Mouse (Mus musculus) neutrophil, adult 65 days (primary cell): Measurements from ENCODE around the gene Vmn2r95. TPM values are rescaled to one million over a fixed set of nuclear protein-coding genes. Genes with fewer than 3 reads are reported as not detected.

Source experiments
- total RNA-seq: library from RNA; stranded (reverse); gene quantifications from 2 replicates; pipeline ENCODE4 v1.2.4, GENCODE M21; 2023

Gene Vmn2r95
- total RNA-seq: not detected in 2 replicates

DNA sequence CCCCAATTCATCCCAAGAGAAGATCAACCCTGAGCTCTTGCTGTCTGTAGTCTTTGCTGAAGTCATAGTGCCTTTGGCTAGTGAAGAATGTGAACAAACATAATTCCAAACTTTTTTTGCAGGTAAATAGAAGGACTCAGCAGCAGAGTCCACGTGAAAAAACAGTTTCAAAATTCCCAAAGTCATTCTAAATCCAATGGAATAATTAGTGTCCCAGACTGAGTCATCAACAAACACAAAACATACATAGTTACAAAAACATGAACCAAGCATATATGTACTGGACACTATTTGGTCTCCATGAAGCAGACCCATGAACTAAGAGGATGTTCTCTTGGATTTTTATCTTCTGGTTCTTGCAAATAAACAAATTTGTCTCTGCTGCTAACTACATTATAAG, at the start of gene Vmn2r95:
Gene Vmn2r95 (plus strand): TSS at position 301 of the 400 bp plus-strand sequence.

Other genes with a start within 250 kb of the Vmn2r95 start
- not detected in 2 replicates for gene Vmn2r94, start 146.3 kb upstream of the Vmn2r95 start, total RNA-seq
- gene Vmn2r93, start 126.0 kb upstream of the Vmn2r95 start, total RNA-seq: not detected in 2 replicates
- 2.1 and 3.6 TPM in 2 replicates for gene Vmn2r96, start 149.1 kb downstream of the Vmn2r95 start, total RNA-seq